ENCODE assay signal across 21 mouse cellular contexts in the genomic region with DNA sequence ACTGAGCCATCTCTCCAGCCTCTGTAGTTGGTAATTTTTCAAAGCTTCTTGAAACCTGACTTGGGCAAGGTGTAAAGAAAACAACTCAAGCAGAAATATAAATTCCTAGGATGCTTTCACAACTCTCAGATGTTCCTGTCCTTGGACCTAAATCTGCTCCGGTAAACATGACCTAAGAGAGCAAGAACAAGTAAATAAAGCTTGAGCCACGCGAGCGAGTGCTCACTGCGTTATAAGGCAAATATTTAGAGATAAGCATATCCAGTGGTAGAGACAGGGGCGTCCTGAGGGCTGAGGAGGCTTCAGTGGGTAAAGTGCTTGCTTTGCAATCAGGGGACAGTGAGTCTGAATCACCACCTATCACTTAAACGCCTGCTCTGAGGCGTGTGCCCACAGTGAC. TPM values are rescaled to one million over a fixed set of nuclear protein-coding genes. Genes with fewer than 3 reads are reported as not detected.
A peak's percentile ranks its signal among the peaks of the same experiment; 100 is the strongest.
DNase-seq lines count a peak whose midpoint lies in the region; ATAC-seq and TF ChIP-seq lines count a peak whose summit lies in the region.
"Had no signal": no experiment of that assay in that cellular context is flagged by ENCODE, and none has a peak within 500 bp of the region (broad histone marks: within the 10 kb centered on the region; RNA-seq: fewer than 3 reads in every experiment).

No protein-coding gene starts in this region.

- no peak for TF ChIP-seq CTCF in liver, postnatal 0 days (IDR thresholded peaks at IDR 0.05; ENCODE audit: low read depth)
- no peak for TF ChIP-seq CTCF in midbrain, postnatal 0 days (IDR thresholded peaks at IDR 0.05)

- 74% methylated on average over 8 of the region's 8 CpGs for WGBS in liver, embryonic 13.5 days (ENCODE audit: insufficient replicate concordance)
- 79% methylated on average over 8 of the region's 8 CpGs for WGBS in liver, embryonic 11.5 days
- 73% methylated on average over 8 of the region's 8 CpGs for WGBS in liver, embryonic 16.5 days (ENCODE audit: insufficient replicate concordance)
- 73% methylated on average over 8 of the region's 8 CpGs for WGBS in liver, postnatal 0 days (ENCODE audit: insufficient replicate concordance)
- WGBS in midbrain, postnatal 0 days, result 90% methylated on average over 8 of the region's 8 CpGs

- 0 out of 2 replicates have a peak, but pooled peaks have one; percentile 18 for ATAC-seq in liver, embryonic 13.5 days (ENCODE audit: low read depth)
- no peak for ATAC-seq in liver, embryonic 11.5 days (replicated peaks; ENCODE audit: low FRiP score)
- peak; percentile 67 for ATAC-seq in liver, embryonic 16.5 days (ENCODE audit: low read depth)
- ATAC-seq in liver, postnatal 0 days, result peak; percentile 86
- no peak for ATAC-seq in midbrain, postnatal 0 days (ENCODE audit: low FRiP score)
- ATAC-seq: forebrain, embryonic 13.5 days; forebrain, embryonic 15.5 days had no signal

- no peak overlapping the region for H3K4me3 ChIP-seq in liver, embryonic 13.5 days (replicated peaks)
- H3K4me3 ChIP-seq in liver, embryonic 11.5 days (ENCODE audit: low read depth, low read length), result no peak overlapping the region
- no peak overlapping the region for H3K4me3 ChIP-seq in liver, embryonic 16.5 days (ENCODE audit: low read depth, low read length)
- H3K4me3 ChIP-seq in liver, postnatal 0 days (ENCODE audit: low read depth, low read length), result no peak overlapping the region
- H3K4me3 ChIP-seq in midbrain, postnatal 0 days (ENCODE audit: low read depth, low read length), result no peak overlapping the region
- H3K4me3 ChIP-seq: embryonic facial prominence, embryonic 10.5 days; embryonic facial prominence, embryonic 12.5 days; forebrain, embryonic 13.5 days; forebrain, embryonic 15.5 days had no signal

- H3K9ac ChIP-seq in liver, embryonic 13.5 days, result no peak overlapping the region
- no peak overlapping the region for H3K9ac ChIP-seq in liver, embryonic 11.5 days (ENCODE audit: low read depth, low read length)
- H3K9ac ChIP-seq in liver, embryonic 16.5 days (ENCODE audit: low read depth, low read length), result no peak overlapping the region
- no peak overlapping the region for H3K9ac ChIP-seq in liver, postnatal 0 days (replicated peaks)
- H3K9ac ChIP-seq in midbrain, postnatal 0 days (replicated peaks; ENCODE audit: low read length, poor library complexity, severe bottlenecking), result no peak overlapping the region
- H3K9ac ChIP-seq: embryonic facial prominence, embryonic 12.5 days; forebrain, embryonic 13.5 days; forebrain, embryonic 15.5 days had no signal

- no peak overlapping the region for H3K4me2 ChIP-seq in liver, embryonic 13.5 days
- H3K4me2 ChIP-seq in liver, embryonic 11.5 days, result no peak overlapping the region
- no peak overlapping the region for H3K4me2 ChIP-seq in liver, embryonic 16.5 days (ENCODE audit: low read depth, low read length)
- H3K4me2 ChIP-seq in liver, postnatal 0 days (ENCODE audit: low read depth, low read length), result no peak overlapping the region
- no peak overlapping the region for H3K4me2 ChIP-seq in midbrain, postnatal 0 days (ENCODE audit: low read depth, low read length, poor library complexity, severe bottlenecking)
- H3K4me2 ChIP-seq: embryonic facial prominence, embryonic 12.5 days; forebrain, embryonic 13.5 days; forebrain, embryonic 15.5 days had no signal

- peak; percentile 43; the same call in 1 of the 2 replicates for TF ChIP-seq EP300 in liver, postnatal 0 days (IDR thresholded peaks at IDR 0.05; ENCODE audit: low read depth)

- no peak overlapping the region for H3K27ac ChIP-seq in liver, embryonic 13.5 days
- no peak overlapping the region for H3K27ac ChIP-seq in liver, embryonic 11.5 days (ENCODE audit: low read depth, low read length)
- no peak overlapping the region for H3K27ac ChIP-seq in liver, embryonic 16.5 days (ENCODE audit: low read length)
- peak overlapping the region; percentile 61 for H3K27ac ChIP-seq in liver, postnatal 0 days (ENCODE audit: low read depth)
- H3K27ac ChIP-seq in midbrain, postnatal 0 days (ENCODE audit: low read depth, low read length), result no peak overlapping the region
- H3K27ac ChIP-seq: embryonic facial prominence, embryonic 10.5 days; embryonic facial prominence, embryonic 12.5 days; forebrain, embryonic 13.5 days; forebrain, embryonic 15.5 days had no signal

- no peaks in the 10 kb centered on the region for H3K4me1 ChIP-seq in liver, embryonic 13.5 days (replicated peaks)
- no peaks in the 10 kb centered on the region for H3K4me1 ChIP-seq in liver, embryonic 11.5 days (replicated peaks; ENCODE audit: control insufficient read depth, insufficient read depth, low read length)
- H3K4me1 ChIP-seq in liver, embryonic 16.5 days (ENCODE audit: control insufficient read depth, low read depth, low read length), result no peaks in the 10 kb centered on the region; the same call in 1 of the 2 replicates
- no peaks in the 10 kb centered on the region for H3K4me1 ChIP-seq in liver, postnatal 0 days (ENCODE audit: insufficient read depth)
- H3K4me1 ChIP-seq in midbrain, postnatal 0 days (ENCODE audit: insufficient read depth, low read length), result no peaks in the 10 kb centered on the region
- H3K4me1 ChIP-seq: embryonic facial prominence, embryonic 10.5 days; embryonic facial prominence, embryonic 12.5 days; forebrain, embryonic 13.5 days; forebrain, embryonic 15.5 days had no signal

- DNase-seq in liver, embryonic 13.5 days, result no peak
- DNase-seq in liver, embryonic 11.5 days (ENCODE audit: low spot score), result no peak
- peak; percentile 21 for DNase-seq in lung, postnatal 36 days
- DNase-seq in lung, postnatal 10 days, result no peak
- DNase-seq in liver, postnatal 0 days, result no peak
- DNase-seq in cerebellum, postnatal 4 days (ENCODE audit: low spot score in 2 of 2), result no peak
- no peak for DNase-seq in midbrain, postnatal 0 days (ENCODE audit: low spot score)
- DNase-seq: adrenal gland, adult 2 months; adrenal gland, postnatal 10 days; adrenal gland, postnatal 25 days; cerebellum, adult 11 months; cerebellum, adult 18-20 months; cerebellum, adult 8-10 months; cerebellum, adult 9-11 months; cerebellum, postnatal 14 days; cerebellum, postnatal 36 days had no signal

- no peaks in the 10 kb centered on the region for H3K27me3 ChIP-seq in liver, embryonic 13.5 days
- H3K27me3 ChIP-seq in liver, embryonic 11.5 days (replicated peaks; ENCODE audit: control insufficient read depth, insufficient read depth, low read length), result no peaks in the 10 kb centered on the region
- H3K27me3 ChIP-seq in liver, embryonic 16.5 days (ENCODE audit: control insufficient read depth, insufficient read depth, low read depth, low read length), result no peaks in the 10 kb centered on the region
- H3K27me3 ChIP-seq in liver, postnatal 0 days (ENCODE audit: insufficient read depth, low read length), result no peaks in the 10 kb centered on the region
- no peaks in the 10 kb centered on the region for H3K27me3 ChIP-seq in midbrain, postnatal 0 days (ENCODE audit: insufficient read depth, low read length)
- H3K27me3 ChIP-seq: embryonic facial prominence, embryonic 12.5 days; forebrain, embryonic 13.5 days; forebrain, embryonic 15.5 days had no signal

- no peaks in the 10 kb centered on the region for H3K9me3 ChIP-seq in liver, embryonic 13.5 days (replicated peaks)
- H3K9me3 ChIP-seq in liver, embryonic 11.5 days (ENCODE audit: control insufficient read depth, low read length), result no peaks in the 10 kb centered on the region
- no peaks in the 10 kb centered on the region for H3K9me3 ChIP-seq in liver, embryonic 16.5 days (replicated peaks; ENCODE audit: control insufficient read depth, low read length)
- no peaks in the 10 kb centered on the region for H3K9me3 ChIP-seq in liver, postnatal 0 days (ENCODE audit: low read length)
- H3K9me3 ChIP-seq in midbrain, postnatal 0 days (ENCODE audit: low read length), result no peaks in the 10 kb centered on the region
- H3K9me3 ChIP-seq: embryonic facial prominence, embryonic 10.5 days; embryonic facial prominence, embryonic 12.5 days; forebrain, embryonic 13.5 days; forebrain, embryonic 15.5 days had no signal

- peaks cover 97% of the 10 kb centered on the region for H3K36me3 ChIP-seq in liver, embryonic 13.5 days
- peaks cover 57% of the 10 kb centered on the region for H3K36me3 ChIP-seq in liver, embryonic 11.5 days (ENCODE audit: control insufficient read depth, insufficient read depth, low read length)
- H3K36me3 ChIP-seq in liver, embryonic 16.5 days (ENCODE audit: control insufficient read depth, insufficient read depth), result peaks cover 82% of the 10 kb centered on the region
- peaks cover 66% of the 10 kb centered on the region for H3K36me3 ChIP-seq in liver, postnatal 0 days (replicated peaks; ENCODE audit: insufficient read depth, low read length)
- peaks cover 58% of the 10 kb centered on the region for H3K36me3 ChIP-seq in midbrain, postnatal 0 days (ENCODE audit: insufficient read depth, low read length)

RNA-seq across cellular contexts. Expression of a gene that starts 17.2 kb away (rescaled TPM):
- 69.9 and 78.8 TPM in 2 replicates for polyA plus RNA-seq in liver, embryonic 13.5 days (2015; fragmentation: Nextera tagmentation; extraction: Ambion mirVana)
- polyA plus RNA-seq in liver, embryonic 11.5 days (2014; fragmentation: Nextera tagmentation; extraction: Ambion mirVana), result 129 TPM in 2 replicates
- 56.4 and 61.8 TPM in 2 replicates for polyA plus RNA-seq in liver, embryonic 16.5 days (2015; fragmentation: Nextera tagmentation; extraction: Ambion mirVana)
- 23.0 and 25.7 TPM in 2 replicates for polyA plus RNA-seq in liver, postnatal 0 days (2015; fragmentation: Nextera tagmentation; extraction: Ambion mirVana)
- total RNA-seq in midbrain, postnatal 0 days (2014; rRNA removed), result 66.8 and 81.9 TPM in 2 replicates
- 107 and 111 TPM in 2 replicates for polyA plus RNA-seq in midbrain, postnatal 0 days (2015; fragmentation: Nextera tagmentation; extraction: Ambion mirVana)

RNA-seq across cellular contexts. Expression of a gene that starts 17.3 kb away (rescaled TPM):
- 5.8 and 7.4 TPM in 2 replicates for polyA plus RNA-seq in liver, embryonic 13.5 days (2015; fragmentation: Nextera tagmentation; extraction: Ambion mirVana)
- polyA plus RNA-seq in liver, embryonic 11.5 days (2014; fragmentation: Nextera tagmentation; extraction: Ambion mirVana), result 17.2 and 18.9 TPM in 2 replicates
- 6.1 and 6.3 TPM in 2 replicates for polyA plus RNA-seq in liver, embryonic 16.5 days (2015; fragmentation: Nextera tagmentation; extraction: Ambion mirVana)
- polyA plus RNA-seq in liver, postnatal 0 days (2015; fragmentation: Nextera tagmentation; extraction: Ambion mirVana), result 3.5 and 3.6 TPM in 2 replicates
- total RNA-seq in midbrain, postnatal 0 days (2014; rRNA removed), result 49.6 and 59.5 TPM in 2 replicates
- 20.7 and 24.2 TPM in 2 replicates for polyA plus RNA-seq in midbrain, postnatal 0 days (2015; fragmentation: Nextera tagmentation; extraction: Ambion mirVana)

RNA-seq across cellular contexts. Expression of a gene that starts 54.4 kb away (rescaled TPM):
- 0.47 and 0.59 TPM in 2 replicates for polyA plus RNA-seq in liver, embryonic 13.5 days (2015; fragmentation: Nextera tagmentation; extraction: Ambion mirVana)
- polyA plus RNA-seq in liver, embryonic 11.5 days (2014; fragmentation: Nextera tagmentation; extraction: Ambion mirVana), result 1.2 and 1.6 TPM in 2 replicates
- polyA plus RNA-seq in liver, embryonic 16.5 days (2015; fragmentation: Nextera tagmentation; extraction: Ambion mirVana), result 0.85 and 0.97 TPM in 2 replicates
- 1.4 and 1.8 TPM in 2 replicates for polyA plus RNA-seq in liver, postnatal 0 days (2015; fragmentation: Nextera tagmentation; extraction: Ambion mirVana)
- total RNA-seq in midbrain, postnatal 0 days (2014; rRNA removed), result 16.6 and 25.6 TPM in 2 replicates
- 5.2 and 5.5 TPM in 2 replicates for polyA plus RNA-seq in midbrain, postnatal 0 days (2015; fragmentation: Nextera tagmentation; extraction: Ambion mirVana)

Comparison
In these comparisons a context has a peak if more than half of its experiments do, and no peak if none do; other contexts are left out.
1. ATAC-seq: peak in liver, embryonic 13.5 days (single experiment), liver, embryonic 16.5 days (single experiment) and liver, postnatal 0 days (single experiment); none in liver, embryonic 11.5 days (single experiment) and midbrain, postnatal 0 days (single experiment).